Mouse (Mus musculus) heart, embryonic 11.5 days (tissue): ENCODE data around the gene Atp1b3. TPM values are rescaled to one million over a fixed set of nuclear protein-coding genes. Genes with fewer than 3 reads are reported as not detected.
"Not testable (repeated sequence)": the region's sequence is repeated elsewhere in the genome, so short reads cannot be mapped to it uniquely, and the experiment has no call there.

Experiments used
- ATAC-seq: fragments of 200-750 bp; cut with Nextera tagmentation; replicated peaks from 2 replicates; pipeline ENCODE4 v1.8.0; 2017; ENCODE audit warnings: moderate library complexity; ENCODE audit not compliant: insufficient number of reproducible peaks, low FRiP score, low TSS enrichment
- H3K27ac ChIP-seq: fragments of 300-500 bp; sonication (generic); 2 replicates; pipeline ENCODE4 v1.5.1; 2014; ENCODE audit warnings: mild to moderate bottlenecking, low read depth, low read length
- H3K27me3 ChIP-seq: fragments of 300-500 bp; sonication (generic); 2 replicates; pipeline ENCODE4 v1.6.1; 2014; ENCODE audit warnings: mild to moderate bottlenecking, low read length, mixed read lengths; ENCODE audit not compliant: control insufficient read depth, insufficient read depth
- H3K36me3 ChIP-seq: fragments of 300-500 bp; sonication (generic); 2 replicates; pipeline ENCODE4 v1.6.1; 2014; ENCODE audit warnings: mild to moderate bottlenecking, low read length, moderate library complexity, mixed read lengths; ENCODE audit not compliant: control insufficient read depth, insufficient read depth
- H3K4me1 ChIP-seq: fragments of 300-500 bp; sonication (generic); 2 replicates; pipeline ENCODE4 v1.6.1; 2014; ENCODE audit warnings: low read length; ENCODE audit not compliant: control insufficient read depth, insufficient read depth
- H3K4me2 ChIP-seq: fragments of 300-500 bp; sonication (generic); 2 replicates; pipeline ENCODE4 v1.6.1; 2014; ENCODE audit warnings: mild to moderate bottlenecking, moderate library complexity
- H3K4me3 ChIP-seq: fragments of 300-500 bp; sonication (generic); 2 replicates; pipeline ENCODE4 v1.5.1; 2014; ENCODE audit warnings: low read depth, low read length
- H3K9ac ChIP-seq: fragments of 300-500 bp; sonication (generic); 2 replicates; pipeline ENCODE4 v1.6.1; 2014; ENCODE audit warnings: mild to moderate bottlenecking, low read depth, low read length, moderate library complexity
- H3K9me3 ChIP-seq: fragments of 300-500 bp; sonication (generic); replicated peaks from 2 replicates; pipeline ENCODE4 v1.6.1; 2016; ENCODE audit warnings: low read length; ENCODE audit not compliant: control insufficient read depth
- WGBS: fragments of 180-500 bp; shearing (Covaris S2); extraction: QIAGEN DNeasy Blood & Tissue Kit; methylation state at CpG from one replicate; pipeline ENCODE4 v1.1.7; 2014; ENCODE audit not compliant: insufficient replicate concordance; 5-methylcytosine and 5-hydroxymethylcytosine counted together
- polyA plus RNA-seq: library from polyadenylated mRNA; unstranded; fragments of >200 nt; fragmentation: Nextera tagmentation; extraction: Ambion mirVana; gene quantifications from 2 replicates; pipeline ENCODE4 v1.2.1, GENCODE M21; 2014

Atp1b3 gene
- polyA plus RNA-seq, 1 experiment from 2014 or later, result 149 TPM

DNA sequence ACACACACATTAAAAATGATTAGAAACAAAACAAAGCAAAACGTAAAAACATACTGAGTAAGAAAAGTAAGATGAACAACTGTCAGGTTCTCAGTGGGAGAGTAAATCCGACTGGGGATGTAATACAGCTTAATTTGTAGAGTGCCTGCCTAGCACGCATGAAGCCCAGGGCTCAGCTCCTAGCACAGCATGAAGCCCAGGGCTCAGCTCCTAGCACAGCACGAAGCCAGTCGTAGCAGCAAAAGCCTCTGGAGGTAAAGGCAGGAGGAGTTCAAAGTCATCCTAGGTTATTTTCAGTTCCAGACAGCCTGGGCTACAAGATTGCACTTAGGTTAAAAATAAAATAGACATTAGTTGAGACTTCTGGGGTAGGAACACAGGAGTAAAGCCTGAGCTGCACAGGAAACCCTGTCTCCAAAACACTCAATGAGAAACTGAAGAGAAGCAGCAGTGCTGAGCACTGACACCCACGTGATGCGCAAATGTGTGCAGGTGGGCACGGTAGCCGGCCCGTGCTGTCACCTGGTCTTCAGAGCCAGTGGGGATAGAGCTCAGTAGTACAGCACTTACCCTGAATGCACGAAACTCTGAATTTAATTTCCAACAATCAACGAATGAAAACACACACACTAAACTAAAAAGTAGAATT is 11.0 kb downstream of the Atp1b3 start:
- Histone ChIP-seq H3K27ac (0 out of 2 replicates have a peak overlapping the region, but pooled peaks have one; percentile 22), H3K4me2 (no peak overlapping the region), H3K27me3 (no peaks in the 10 kb centered on the region), H3K9ac (no peak overlapping the region), H3K4me1 (peaks cover 28% of the 10 kb centered on the region), H3K9me3 (no peaks in the 10 kb centered on the region), H3K4me3 (no peak overlapping the region), H3K36me3 (no peaks in the 10 kb centered on the region)
- no peak for ATAC-seq
- WGBS, result 71% methylated on average over 12 of the region's 12 CpGs

DNA sequence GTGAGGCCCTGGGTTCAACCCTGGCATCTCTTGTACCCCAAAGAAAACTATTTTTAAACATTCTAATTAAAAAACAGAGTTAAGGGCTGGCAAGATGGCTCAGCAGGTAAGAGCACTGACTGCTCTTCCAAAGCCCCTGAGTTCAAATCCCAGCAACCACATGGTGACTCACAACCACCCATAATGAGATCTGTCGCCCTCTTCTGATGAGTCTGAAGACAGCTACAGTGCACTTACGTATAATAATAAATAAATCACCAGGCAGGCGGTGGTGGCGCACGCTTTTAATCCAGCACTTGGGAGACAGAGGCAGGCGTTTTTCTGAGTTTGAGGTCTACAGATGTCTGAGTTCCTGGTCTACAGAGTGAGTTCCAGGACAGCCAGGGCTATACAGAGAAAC is 12.5 kb downstream of the Atp1b3 start:
- not testable (repeated sequence) for H3K4me3 ChIP-seq, H3K27me3 ChIP-seq, H3K9me3 ChIP-seq, ATAC-seq, H3K9ac ChIP-seq, H3K27ac ChIP-seq, H3K36me3 ChIP-seq, H3K4me2 ChIP-seq
- 88% methylated on average over 6 of the region's 6 CpGs for WGBS
- peaks cover 28% of the 10 kb centered on the region for H3K4me1 ChIP-seq

DNA sequence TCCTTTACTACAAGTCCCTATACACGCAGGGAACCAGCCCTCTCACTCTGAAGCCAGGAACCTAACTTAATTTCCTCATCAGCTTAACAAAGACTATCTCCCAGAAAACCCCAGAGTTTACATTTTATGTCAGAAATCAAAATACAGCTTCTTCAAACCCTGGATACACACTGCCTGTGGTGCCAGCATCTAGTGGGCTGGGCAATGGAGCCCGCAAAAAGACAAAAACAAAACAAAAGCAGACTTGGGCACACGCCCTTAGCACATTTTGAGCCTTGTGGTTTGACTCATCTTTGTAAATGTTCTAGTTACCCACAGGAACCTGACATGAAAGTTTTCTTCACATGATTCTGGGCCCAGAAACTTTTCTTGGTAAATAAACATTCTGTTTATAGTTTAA is 13.8 kb downstream of the Atp1b3 start:
- WGBS, result 68% methylated on average over 3 of the region's 3 CpGs
- H3K27ac ChIP-seq, result 0 out of 2 replicates have a peak overlapping the region, but pooled peaks have one; percentile 7
- ATAC-seq, result no peak

DNA sequence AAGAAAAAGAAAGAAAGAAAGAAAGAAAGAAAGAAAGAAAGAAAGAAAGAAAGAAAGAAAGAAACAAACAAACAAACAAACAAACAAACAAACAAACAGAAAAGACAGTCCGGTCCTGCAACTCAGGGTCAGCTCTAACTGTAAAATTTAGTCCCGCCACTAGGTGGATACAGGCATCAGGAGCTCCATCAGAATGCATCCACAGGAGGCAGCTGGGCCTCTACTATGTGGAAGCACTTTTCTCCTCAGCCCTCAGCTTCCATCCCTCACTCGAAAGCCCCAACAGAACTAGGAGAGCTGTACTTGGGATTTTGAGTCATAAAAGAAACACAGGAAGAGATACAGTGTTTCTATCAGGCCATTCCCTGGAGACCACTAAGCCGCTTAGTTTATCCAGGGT is 14.2 kb downstream of the Atp1b3 start:
- no peak for ATAC-seq
- Histone ChIP-seq H3K9ac (no peak overlapping the region), H3K9me3 (no peaks in the 10 kb centered on the region), H3K4me2 (no peak overlapping the region), H3K4me3 (no peak overlapping the region), H3K4me1 (peaks cover 28% of the 10 kb centered on the region), H3K27me3 (no peaks in the 10 kb centered on the region), H3K27ac (0 out of 2 replicates have a peak overlapping the region, but pooled peaks have one; percentile 7), H3K36me3 (no peaks in the 10 kb centered on the region)
- 42% methylated on average over 4 of the region's 4 CpGs for WGBS

More for the DNA sequence above, 13.8 kb downstream of the Atp1b3 start:
- H3K9ac ChIP-seq, result no peak overlapping the region
- no peaks in the 10 kb centered on the region for H3K9me3 ChIP-seq
- no peak overlapping the region for H3K4me2 ChIP-seq
- no peaks in the 10 kb centered on the region for H3K36me3 ChIP-seq
- H3K4me1 ChIP-seq, result peaks cover 28% of the 10 kb centered on the region
- no peaks in the 10 kb centered on the region for H3K27me3 ChIP-seq
- H3K4me3 ChIP-seq, result no peak overlapping the region

- no peak overlapping the region for H3K9ac ChIP-seq
- no peak overlapping the region for H3K4me2 ChIP-seq
- H3K4me1 ChIP-seq, result peaks cover 25% of the 10 kb centered on the region
- H3K4me3 ChIP-seq, result no peak overlapping the region
- H3K27ac ChIP-seq, result no peak overlapping the region
- no peaks in the 10 kb centered on the region for H3K36me3 ChIP-seq
- ATAC-seq, result no peak
- no peaks in the 10 kb centered on the region for H3K9me3 ChIP-seq
- H3K27me3 ChIP-seq, result no peaks in the 10 kb centered on the region
- 60% methylated on average over 5 of the region's 5 CpGs for WGBS
These were observed 15.4 kb downstream of the Atp1b3 start for GRCm38 (mm10) chr9:96348885-96349284.

- ATAC-seq, result no peak
- WGBS, result 91% methylated on average over 3 of the region's 3 CpGs
- peaks cover 2% of the 10 kb centered on the region for H3K36me3 ChIP-seq
- H3K4me1 ChIP-seq, result peaks cover 14% of the 10 kb centered on the region
- H3K27me3 ChIP-seq, result no peaks in the 10 kb centered on the region
- no peak overlapping the region for H3K27ac ChIP-seq
- no peak overlapping the region for H3K4me3 ChIP-seq
- H3K9me3 ChIP-seq, result no peaks in the 10 kb centered on the region
- no peak overlapping the region for H3K9ac ChIP-seq
- no peak overlapping the region for H3K4me2 ChIP-seq
These were observed 18.5 kb downstream of the Atp1b3 start for GRCm38 (mm10) chr9:96345750-96346149.

GRCm38 (mm10) chr9:96331146-96331545 is 33.1 kb downstream of the Atp1b3 start:
- H3K27ac ChIP-seq, result no peak overlapping the region
- peaks cover 5% of the 10 kb centered on the region; the same call in 1 of the 2 replicates for H3K36me3 ChIP-seq
- no peak for ATAC-seq
- 94% methylated on average over 5 of the region's 5 CpGs for WGBS
- H3K9ac ChIP-seq, result no peak overlapping the region
- peaks cover 4% of the 10 kb centered on the region for H3K4me1 ChIP-seq
- no peak overlapping the region for H3K4me3 ChIP-seq
- no peaks in the 10 kb centered on the region for H3K9me3 ChIP-seq
- H3K4me2 ChIP-seq, result no peak overlapping the region
- H3K27me3 ChIP-seq, result no peaks in the 10 kb centered on the region

DNA sequence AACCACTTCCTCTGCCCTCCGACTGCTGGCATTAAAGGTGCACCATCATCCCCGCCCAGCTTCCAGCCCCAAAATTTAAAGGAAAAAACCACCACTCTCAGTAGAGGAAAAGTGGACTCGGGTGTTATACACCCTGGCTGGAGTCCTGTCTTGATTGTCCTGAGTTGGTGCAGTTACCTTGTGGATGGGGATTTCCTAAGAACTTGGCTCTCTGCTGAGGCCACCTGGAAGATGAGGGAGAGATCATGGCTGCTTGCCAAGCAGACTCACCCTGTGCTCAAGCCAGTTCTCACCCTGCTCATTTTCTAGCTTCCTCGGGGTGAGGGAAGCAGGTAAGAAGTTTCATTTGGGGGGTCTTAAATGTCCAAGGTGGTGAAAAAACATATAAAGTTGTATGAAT is 36.0 kb downstream of the Atp1b3 start:
- peaks cover 3% of the 10 kb centered on the region; the same call in 1 of the 2 replicates for H3K36me3 ChIP-seq
- WGBS, result 87% methylated on average over 4 of the region's 4 CpGs
- H3K4me2 ChIP-seq, result no peak overlapping the region
- no peak overlapping the region for H3K27ac ChIP-seq
- H3K4me1 ChIP-seq, result peaks cover 4% of the 10 kb centered on the region
- H3K4me3 ChIP-seq, result no peak overlapping the region
- no peaks in the 10 kb centered on the region for H3K27me3 ChIP-seq
- ATAC-seq, result no peak
- no peak overlapping the region for H3K9ac ChIP-seq
- no peaks in the 10 kb centered on the region for H3K9me3 ChIP-seq

GRCm38 (mm10) chr9:96326496-96326923 is 37.7 kb downstream of the Atp1b3 start:
- no peaks in the 10 kb centered on the region for H3K9me3 ChIP-seq
- peaks cover 4% of the 10 kb centered on the region for H3K4me1 ChIP-seq
- no peak overlapping the region for H3K9ac ChIP-seq
- H3K27me3 ChIP-seq, result no peaks in the 10 kb centered on the region
- H3K4me2 ChIP-seq, result no peak overlapping the region
- no peak overlapping the region for H3K4me3 ChIP-seq
- peak overlapping the region; percentile 43; the same call in 1 of the 2 replicates for H3K27ac ChIP-seq
- no peaks in the 10 kb centered on the region for H3K36me3 ChIP-seq
- no peak for ATAC-seq
- 61% methylated on average over 6 of the region's 6 CpGs for whole genome bisulfite sequencing
